Mouse (Mus musculus) limb, embryonic 13.5 days (tissue): ENCODE data around the gene Colgalt1. TPM values are rescaled to one million over a fixed set of nuclear protein-coding genes. Genes with fewer than 3 reads are reported as not detected.

Experiments
- ATAC-seq: fragments of 200-750 bp; cut with Nextera tagmentation; 2 replicates; pipeline ENCODE4 v1.8.0; 2017; ENCODE audit warnings: low read depth, moderate number of reproducible peaks, moderate TSS enrichment; ENCODE audit not compliant: low FRiP score
- H3K27ac ChIP-seq: fragments of 300-500 bp; sonication (generic); 2 replicates; pipeline ENCODE4 v1.5.1; 2015; ENCODE audit warnings: inconsistent platforms, mild to moderate bottlenecking, moderate library complexity
- H3K27me3 ChIP-seq: fragments of 300-500 bp; sonication (generic); 2 replicates; pipeline ENCODE4 v1.6.1; 2015; ENCODE audit warnings: mild to moderate bottlenecking, inconsistent platforms
- H3K36me3 ChIP-seq: fragments of 300-500 bp; sonication (generic); 2 replicates; pipeline ENCODE4 v1.6.1; 2015; ENCODE audit warnings: inconsistent platforms, mild to moderate bottlenecking, moderate library complexity
- H3K4me1 ChIP-seq: fragments of 300-500 bp; sonication (generic); 2 replicates; pipeline ENCODE4 v1.6.1; 2015; ENCODE audit warnings: inconsistent platforms
- H3K4me2 ChIP-seq: fragments of 300-500 bp; sonication (generic); replicated peaks from 2 replicates; pipeline ENCODE4 v1.6.1; 2015; ENCODE audit warnings: inconsistent platforms, mild to moderate bottlenecking, moderate library complexity
- H3K4me3 ChIP-seq: fragments of 300-500 bp; sonication (generic); 2 replicates; pipeline ENCODE4 v1.5.1; 2015; ENCODE audit warnings: moderate library complexity, mild to moderate bottlenecking, inconsistent platforms
- H3K9ac ChIP-seq: fragments of 300-500 bp; sonication (generic); 2 replicates; pipeline ENCODE4 v1.6.1; 2015; ENCODE audit warnings: mild to moderate bottlenecking, inconsistent platforms
- H3K9me3 ChIP-seq: fragments of 300-500 bp; sonication (generic); 2 replicates; pipeline ENCODE4 v1.6.1; 2016; ENCODE audit warnings: inconsistent platforms
- WGBS: fragments of 180-500 bp; shearing (Covaris S2); methylation state at CpG from one replicate; pipeline ENCODE4 v1.1.7; 2015; 5-methylcytosine and 5-hydroxymethylcytosine counted together
- polyA plus RNA-seq: library from polyadenylated mRNA; unstranded; fragments of >200 nt; fragmentation: Nextera tagmentation; extraction: Ambion mirVana; gene quantifications from 2 replicates; pipeline ENCODE4 v1.2.1, GENCODE M21; 2015

Gene Colgalt1
- polyA plus RNA-seq, 1 experiment from 2014 or later = 87.6 TPM

DNA sequence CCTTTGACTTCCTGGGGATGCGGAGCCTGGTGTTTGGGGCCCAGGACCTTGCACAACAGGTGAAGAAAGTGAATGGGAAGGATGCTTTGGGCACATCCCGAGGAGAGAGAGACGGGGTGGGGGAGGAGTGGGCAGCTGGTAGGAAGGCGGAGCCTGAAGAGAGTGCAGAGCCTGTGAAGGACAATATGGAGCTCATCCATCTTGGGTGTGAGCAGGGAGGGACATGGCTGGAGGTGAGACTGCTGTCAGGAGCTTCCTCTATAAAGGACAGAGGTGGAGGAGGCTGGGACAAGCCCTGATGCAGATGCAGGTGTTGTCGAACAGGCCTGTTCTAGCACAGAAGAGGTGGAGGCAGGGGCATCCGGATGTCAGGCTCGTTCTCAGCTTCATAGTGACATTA, 6.8 kb upstream of the Colgalt1 start:
- no peaks in the 10 kb centered on the region for H3K9me3 ChIP-seq
- no peak for ATAC-seq
- peaks cover 47% of the 10 kb centered on the region for H3K27me3 ChIP-seq
- H3K27ac ChIP-seq = no peak overlapping the region
- no peak overlapping the region for H3K4me2 ChIP-seq
- peak overlapping the region; percentile 48; the same call in 1 of the 2 replicates for H3K9ac ChIP-seq
- H3K4me3 ChIP-seq = no peak overlapping the region
- 0 out of 2 replicates have a peak, but pooled peaks cover 4% of the 10 kb centered on the region for H3K36me3 ChIP-seq
- WGBS = 48% methylated on average over 7 of the region's 7 CpGs
- peaks cover 27% of the 10 kb centered on the region for H3K4me1 ChIP-seq

GRCm38 (mm10) chr8:71612141-71612540, 1.3 kb downstream of the Colgalt1 start:
- Histone ChIP-seq H3K9me3 (no peaks in the 10 kb centered on the region), H3K36me3 (peaks cover 43% of the 10 kb centered on the region), H3K4me2 (peak overlapping the region; percentile 86), H3K4me3 (peak overlapping the region; percentile 92), H3K27ac (no peak overlapping the region), H3K4me1 (peaks cover 17% of the 10 kb centered on the region), H3K9ac (peak overlapping the region; percentile 91), H3K27me3 (no peaks in the 10 kb centered on the region)
- 49% methylated on average over 5 of the region's 5 CpGs for WGBS
- ATAC-seq = no peak

DNA sequence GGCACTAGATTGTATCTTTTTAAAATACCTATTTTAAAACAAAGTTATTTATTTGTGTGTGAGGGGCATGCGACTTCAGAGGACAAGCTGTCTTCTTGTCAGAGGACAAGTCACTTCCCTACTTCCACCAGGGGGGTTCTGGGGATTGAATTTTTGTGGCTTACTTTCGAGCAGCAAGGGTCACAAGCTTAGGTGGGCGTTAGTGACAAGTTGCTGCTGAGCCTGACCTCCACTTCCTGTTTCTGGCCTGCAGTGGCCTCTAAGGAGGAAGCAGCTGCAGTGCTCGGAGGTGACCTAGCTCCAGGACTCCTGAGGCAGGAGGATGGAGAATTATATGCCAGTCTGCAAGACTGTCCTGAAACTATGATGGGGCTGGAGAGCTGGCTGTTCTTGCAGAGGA, 2.6 kb downstream of the Colgalt1 start:
- ATAC-seq = no peak
- Histone ChIP-seq H3K27me3 (no peaks in the 10 kb centered on the region), H3K9me3 (no peaks in the 10 kb centered on the region), H3K4me3 (no peak overlapping the region), H3K36me3 (peaks cover 56% of the 10 kb centered on the region), H3K27ac (no peak overlapping the region), H3K9ac (no peak overlapping the region), H3K4me1 (peaks cover 17% of the 10 kb centered on the region), H3K4me2 (no peak overlapping the region)
- 44% methylated on average over 4 of the region's 4 CpGs for WGBS

DNA sequence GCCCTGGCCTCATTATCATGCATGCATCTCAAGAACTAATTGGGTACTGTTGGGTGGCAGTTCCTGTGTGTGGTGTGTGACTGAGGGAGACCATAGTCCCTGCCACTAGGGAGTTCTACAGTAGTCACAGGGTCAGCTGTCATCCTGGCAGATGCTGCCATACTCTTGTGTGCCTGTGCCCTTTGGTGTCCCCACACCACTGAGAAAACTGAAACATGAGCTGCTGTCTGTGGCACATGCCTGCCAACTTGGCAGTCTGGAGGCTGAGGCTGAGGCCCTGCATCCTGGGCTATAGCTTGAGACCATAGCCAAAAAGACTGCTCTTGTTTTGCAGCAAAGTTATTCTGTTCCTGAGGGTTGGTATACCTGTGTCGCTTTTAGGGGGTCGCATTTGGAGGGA, 9.0 kb downstream of the Colgalt1 start:
- Histone ChIP-seq H3K36me3 (peaks cover 99% of the 10 kb centered on the region), H3K4me3 (no peak overlapping the region), H3K9ac (no peak overlapping the region), H3K9me3 (peaks cover 18% of the 10 kb centered on the region), H3K4me2 (no peak overlapping the region), H3K4me1 (no peaks in the 10 kb centered on the region), H3K27ac (no peak overlapping the region), H3K27me3 (no peaks in the 10 kb centered on the region)
- no peak for ATAC-seq
- 94% methylated on average over 2 of the region's 2 CpGs for WGBS

GRCm38 (mm10) chr8:71625088-71625487, 14.3 kb downstream of the Colgalt1 start:
- ATAC-seq = no peak
- H3K9ac ChIP-seq = no peak overlapping the region

DNA sequence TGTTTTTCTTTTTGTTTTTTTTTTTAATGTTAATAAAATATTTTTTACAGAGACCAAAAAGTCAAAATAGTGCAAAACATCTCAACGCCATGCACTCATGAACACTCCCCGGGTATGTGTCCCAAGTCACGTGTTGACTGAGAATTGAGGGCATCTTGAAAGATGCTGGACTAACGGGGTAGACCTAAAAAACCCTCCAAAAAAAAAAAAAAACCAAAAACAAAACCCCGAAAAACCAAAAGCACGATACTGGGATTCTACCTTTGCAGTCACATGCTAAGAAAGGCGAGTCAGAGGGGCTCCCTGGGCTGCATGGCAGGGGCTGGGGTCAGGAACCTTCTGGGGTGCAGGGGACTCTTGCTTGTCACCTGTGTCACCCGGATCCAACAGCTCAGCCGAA, 16.0 kb downstream of the Colgalt1 start:
- Histone ChIP-seq H3K36me3 (peaks cover 46% of the 10 kb centered on the region), H3K4me2 (no peak overlapping the region), H3K9ac (no peak overlapping the region), H3K4me3 (no peak overlapping the region), H3K27me3 (peaks cover 23% of the 10 kb centered on the region), H3K4me1 (peaks cover 25% of the 10 kb centered on the region), H3K9me3 (peaks cover 18% of the 10 kb centered on the region), H3K27ac (no peak overlapping the region)
- WGBS = 82% methylated on average over 9 of the region's 9 CpGs
- ATAC-seq = no peak

More at GRCm38 (mm10) chr8:71625088-71625487, 14.3 kb downstream of the Colgalt1 start:
- H3K27ac ChIP-seq = no peak overlapping the region
- H3K36me3 ChIP-seq = peaks cover 63% of the 10 kb centered on the region
- H3K27me3 ChIP-seq = peaks cover 7% of the 10 kb centered on the region
- no peak overlapping the region for H3K4me2 ChIP-seq
- peaks cover 24% of the 10 kb centered on the region for H3K4me1 ChIP-seq
- H3K9me3 ChIP-seq = peaks cover 18% of the 10 kb centered on the region
- WGBS = 94% methylated on average over 1 of the region's 1 CpGs
- H3K4me3 ChIP-seq = no peak overlapping the region

GRCm38 (mm10) chr8:71627265-71628099, 16.7 kb downstream of the Colgalt1 start:
- Histone ChIP-seq H3K4me2 (no peak overlapping the region), H3K27ac (peak overlapping the region; percentile 10; the same call in 1 of the 2 replicates), H3K4me3 (no peak overlapping the region), H3K9ac (no peak overlapping the region), H3K9me3 (peaks cover 13% of the 10 kb centered on the region), H3K36me3 (peaks cover 39% of the 10 kb centered on the region), H3K4me1 (peaks cover 25% of the 10 kb centered on the region), H3K27me3 (peaks cover 30% of the 10 kb centered on the region)
- 44% methylated on average over 9 of the region's 9 CpGs for WGBS
- ATAC-seq = no peak

- H3K36me3 ChIP-seq = peaks cover 28% of the 10 kb centered on the region
- H3K4me3 ChIP-seq = peak overlapping the region; percentile 46
- WGBS = 6% methylated on average over 16 of the region's 16 CpGs
- H3K9me3 ChIP-seq = peaks cover 10% of the 10 kb centered on the region
- peaks cover 26% of the 10 kb centered on the region for H3K4me1 ChIP-seq
- H3K4me2 ChIP-seq = peak overlapping the region; percentile 91
- peaks cover 39% of the 10 kb centered on the region for H3K27me3 ChIP-seq
- H3K9ac ChIP-seq = peak overlapping the region; percentile 72
- peak overlapping the region; percentile 23; the same call in 1 of the 2 replicates for H3K27ac ChIP-seq
- ATAC-seq = no peak
These were observed 17.7 kb downstream of the Colgalt1 start for GRCm38 (mm10) chr8:71628396-71629095.

DNA sequence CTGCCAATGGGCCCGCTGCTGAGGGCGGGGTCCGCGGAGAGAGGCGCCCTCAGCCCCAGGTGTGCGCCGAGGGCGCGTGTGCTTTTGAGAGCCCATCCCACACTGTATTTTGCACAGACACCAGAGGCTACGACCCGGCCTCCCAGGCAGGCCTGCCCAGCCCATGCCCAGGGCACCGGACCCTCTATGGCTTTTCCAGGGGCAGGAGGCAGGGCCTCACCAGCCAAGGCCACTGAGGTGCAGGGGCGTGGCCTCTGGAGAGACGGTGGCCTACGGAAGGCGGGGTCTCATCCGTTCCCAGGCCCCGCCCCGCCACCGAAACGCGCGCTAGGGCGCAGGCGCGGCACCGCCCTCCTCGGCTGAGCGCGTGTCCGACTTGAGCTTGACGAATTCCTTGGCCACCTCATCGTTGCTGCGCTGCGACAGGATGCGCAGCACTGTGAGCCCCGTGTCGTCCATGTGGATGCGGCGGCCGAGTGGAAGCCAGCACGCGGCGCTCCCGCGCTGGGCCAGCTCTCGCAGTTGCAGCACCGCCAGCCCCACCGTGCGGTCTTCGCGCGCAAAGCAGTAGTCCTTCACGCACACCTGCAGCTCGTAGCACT, 18.4 kb downstream of the Colgalt1 start:
- under 1% methylated on average over 54 of the region's 55 CpGs for WGBS
- peak overlapping the region; percentile 91 for H3K4me2 ChIP-seq
- H3K9ac ChIP-seq = peak overlapping the region; percentile 72
- peak; percentile 88 for ATAC-seq
- H3K27ac ChIP-seq = peak overlapping the region; percentile 23; the same call in 1 of the 2 replicates
- H3K36me3 ChIP-seq = peaks cover 22% of the 10 kb centered on the region
- peak overlapping the region; percentile 46 for H3K4me3 ChIP-seq
- peaks cover 32% of the 10 kb centered on the region for H3K4me1 ChIP-seq
- peaks cover 9% of the 10 kb centered on the region for H3K9me3 ChIP-seq
- peaks cover 46% of the 10 kb centered on the region for H3K27me3 ChIP-seq

DNA sequence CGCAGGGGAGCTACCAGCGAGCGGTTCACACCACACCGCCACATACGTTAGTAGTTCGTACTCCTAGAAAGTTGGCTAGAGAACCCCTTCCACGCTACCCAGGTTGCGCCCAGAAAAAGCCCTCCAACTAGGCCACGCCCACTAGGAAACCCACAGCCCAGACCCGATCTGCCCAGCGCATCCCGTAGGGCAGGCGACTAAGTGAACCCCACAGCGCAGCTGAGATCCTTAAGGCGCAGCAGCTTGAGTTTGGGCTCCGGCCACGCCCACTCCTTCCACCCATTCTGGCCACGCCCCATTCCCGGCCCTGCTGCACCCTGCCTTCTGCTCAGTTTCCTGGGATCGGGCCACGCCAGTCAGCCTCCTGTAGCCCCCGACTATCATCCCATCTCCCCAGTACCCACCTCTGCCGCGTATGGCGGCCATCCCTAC, 19.0 kb downstream of the Colgalt1 start:
- H3K9me3 ChIP-seq = peaks cover 9% of the 10 kb centered on the region
- peak; percentile 25; the same call in 1 of the 2 replicates for ATAC-seq

GRCm38 (mm10) chr8:71630761-71631160, 20.0 kb downstream of the Colgalt1 start:
- Histone ChIP-seq H3K9ac (no peak overlapping the region), H3K9me3 (peaks cover 9% of the 10 kb centered on the region), H3K36me3 (peaks cover 6% of the 10 kb centered on the region), H3K27me3 (peaks cover 61% of the 10 kb centered on the region), H3K4me3 (no peak overlapping the region), H3K4me2 (no peak overlapping the region), H3K27ac (no peak overlapping the region), H3K4me1 (peaks cover 37% of the 10 kb centered on the region)
- 87% methylated on average over 6 of the region's 6 CpGs for WGBS
- no peak for ATAC-seq

More for the DNA sequence above, 19.0 kb downstream of the Colgalt1 start:
- peaks cover 37% of the 10 kb centered on the region for H3K4me1 ChIP-seq
- 3% methylated on average over 25 of the region's 25 CpGs for WGBS
- peaks cover 16% of the 10 kb centered on the region for H3K36me3 ChIP-seq
- 0 out of 2 replicates have a peak overlapping the region, but pooled peaks have one; percentile 22 for H3K27ac ChIP-seq
- H3K9ac ChIP-seq = peak overlapping the region; percentile 72
- peak overlapping the region; percentile 46 for H3K4me3 ChIP-seq
- peaks cover 52% of the 10 kb centered on the region for H3K27me3 ChIP-seq
- H3K4me2 ChIP-seq = peak overlapping the region; percentile 91

- Histone ChIP-seq H3K9me3 (peaks cover 9% of the 10 kb centered on the region), H3K9ac (no peak overlapping the region), H3K4me3 (no peak overlapping the region), H3K4me2 (no peak overlapping the region), H3K27ac (no peak overlapping the region), H3K36me3 (no peaks in the 10 kb centered on the region), H3K4me1 (peaks cover 37% of the 10 kb centered on the region), H3K27me3 (peaks cover 70% of the 10 kb centered on the region)
- WGBS = 69% methylated on average over 2 of the region's 2 CpGs
- ATAC-seq = no peak
These were observed 21.1 kb downstream of the Colgalt1 start for GRCm38 (mm10) chr8:71631897-71632296.
